Mouse (Mus musculus): ENCODE data around the gene Adam12. TPM values are rescaled to one million over a fixed set of nuclear protein-coding genes. Genes with fewer than 3 reads are reported as not detected.

Gene Adam12
- total and polyA plus RNA-seq, 2 experiments: 0.28 TPM

GRCm38 (mm10) chr7:133946757-133947345 lies 285.1 kb downstream of the Adam12 start:
- no peak for DNase-seq (ENCODE audit: extremely low read depth, low read depth, low spot score)
- 68% methylated on average over 2 of the region's 2 CpGs for WGBS
- no peak overlapping the region for H3K4me3 ChIP-seq (ENCODE audit: insufficient read depth, low read depth, low read length)

DNA sequence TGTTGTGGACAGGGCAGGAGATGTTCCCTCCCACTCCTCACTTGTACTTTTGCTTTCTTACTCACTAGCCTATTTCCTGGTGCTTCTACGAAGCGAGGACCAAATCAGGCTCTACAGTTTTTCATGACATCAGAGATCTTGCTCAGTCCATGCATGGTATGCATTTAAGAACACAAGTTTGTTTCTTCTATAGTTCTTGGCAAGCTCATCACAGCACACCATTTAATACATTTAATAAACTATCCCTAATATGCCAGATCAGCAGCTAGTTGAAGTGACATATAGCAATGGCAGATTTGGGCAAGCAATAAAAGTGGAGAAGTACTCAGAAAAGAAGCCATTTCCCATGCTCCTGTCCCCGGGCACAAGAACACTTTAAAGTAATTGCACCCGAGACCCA lies 285.8 kb downstream of the Adam12 start:
- Histone ChIP-seq H3K9ac (ENCODE audit: low read depth, low read length) (no peak overlapping the region), H3K36me3 (ENCODE audit: control insufficient read depth, insufficient read depth, low read length) (no peaks in the 10 kb centered on the region), H3K79me2 (ENCODE audit: control insufficient read depth, insufficient read depth, low read length) (no peaks in the 10 kb centered on the region), H3K4me1 (ENCODE audit: control insufficient read depth, insufficient read depth, low read length) (no peaks in the 10 kb centered on the region), H3K27ac (replicated peaks; ENCODE audit: insufficient read depth, low read depth, low read length) (no peak overlapping the region), H3K27me3 (ENCODE audit: control insufficient read depth, insufficient read depth, low read length) (no peaks in the 10 kb centered on the region), H3K4me3 (ENCODE audit: insufficient read depth, low read depth, low read length) (no peak overlapping the region)
- 75% methylated on average over 4 of the region's 4 CpGs for WGBS
- DNase-seq (ENCODE audit: extremely low read depth, low read depth, low spot score): no peak
- no peak for TF ChIP-seq POLR2A (IDR thresholded peaks at IDR 0.05; ENCODE audit: extremely low read depth, insufficient read depth, low read length)

More at GRCm38 (mm10) chr7:133946757-133947345, 285.1 kb downstream of the Adam12 start:
- H3K27me3 ChIP-seq (ENCODE audit: control insufficient read depth, insufficient read depth, low read length): no peaks in the 10 kb centered on the region
- TF ChIP-seq POLR2A (IDR thresholded peaks at IDR 0.05; ENCODE audit: extremely low read depth, insufficient read depth, low read length): no peak
- TF ChIP-seq CTCF (IDR thresholded peaks at IDR 0.05; ENCODE audit: low read depth, low read length): no peak
- no peak overlapping the region for H3K9ac ChIP-seq (ENCODE audit: low read depth, low read length)
- H3K79me2 ChIP-seq (ENCODE audit: control insufficient read depth, insufficient read depth, low read length): no peaks in the 10 kb centered on the region
- no peaks in the 10 kb centered on the region for H3K36me3 ChIP-seq (ENCODE audit: control insufficient read depth, insufficient read depth, low read length)
- no peaks in the 10 kb centered on the region for H3K4me1 ChIP-seq (ENCODE audit: control insufficient read depth, insufficient read depth, low read length)
- no peak overlapping the region for H3K27ac ChIP-seq (replicated peaks; ENCODE audit: insufficient read depth, low read depth, low read length)

- TF ChIP-seq CTCF (IDR thresholded peaks at IDR 0.05; ENCODE audit: low read depth, low read length) (no peak), POLR2A (IDR thresholded peaks at IDR 0.05; ENCODE audit: extremely low read depth, insufficient read depth, low read length) (no peak)
- Histone ChIP-seq H3K27me3 (ENCODE audit: control insufficient read depth, insufficient read depth, low read length) (no peaks in the 10 kb centered on the region; the same call in 1 of the 2 replicates), H3K4me3 (ENCODE audit: insufficient read depth, low read depth, low read length) (no peak overlapping the region), H3K36me3 (ENCODE audit: control insufficient read depth, insufficient read depth, low read length) (no peaks in the 10 kb centered on the region), H3K4me1 (ENCODE audit: control insufficient read depth, insufficient read depth, low read length) (no peaks in the 10 kb centered on the region), H3K79me2 (ENCODE audit: control insufficient read depth, insufficient read depth, low read length) (no peaks in the 10 kb centered on the region), H3K27ac (replicated peaks; ENCODE audit: insufficient read depth, low read depth, low read length) (no peak overlapping the region), H3K9ac (ENCODE audit: low read depth, low read length) (no peak overlapping the region)
- WGBS: 73% methylated on average over 4 of the region's 4 CpGs
- peak; percentile 13 for DNase-seq (ENCODE audit: extremely low read depth, low read depth, low spot score)
These were observed 291.5 kb downstream of the Adam12 start for GRCm38 (mm10) chr7:133940405-133940804.

DNA sequence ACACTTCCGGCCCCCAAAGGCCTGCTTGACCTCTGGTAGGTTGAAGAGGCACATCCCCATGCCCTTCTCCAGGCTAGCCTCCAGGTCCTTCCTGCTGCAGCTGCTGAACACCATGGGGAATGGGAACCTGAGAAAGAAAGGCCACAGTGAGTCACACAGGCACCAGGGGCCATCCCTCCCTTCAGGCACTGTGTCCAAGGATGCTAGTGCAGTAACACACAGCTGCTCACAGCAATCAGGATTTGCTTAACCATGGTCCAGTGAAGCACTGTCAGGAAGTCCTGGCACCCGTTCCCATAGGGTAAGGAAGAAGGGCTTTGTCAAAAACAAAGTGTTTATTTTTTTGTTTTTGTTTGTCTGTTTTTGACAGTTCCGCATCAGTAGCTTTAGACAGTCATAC lies 294.5 kb downstream of the Adam12 start:
- Histone ChIP-seq H3K4me1 (ENCODE audit: control insufficient read depth, insufficient read depth, low read length) (no peaks in the 10 kb centered on the region), H3K4me3 (ENCODE audit: insufficient read depth, low read depth, low read length) (no peak overlapping the region), H3K36me3 (ENCODE audit: control insufficient read depth, insufficient read depth, low read length) (no peaks in the 10 kb centered on the region), H3K27me3 (ENCODE audit: control insufficient read depth, insufficient read depth, low read length) (no peaks in the 10 kb centered on the region; the same call in 1 of the 2 replicates), H3K27ac (replicated peaks; ENCODE audit: insufficient read depth, low read depth, low read length) (no peak overlapping the region), H3K79me2 (ENCODE audit: control insufficient read depth, insufficient read depth, low read length) (no peaks in the 10 kb centered on the region), H3K9ac (ENCODE audit: low read depth, low read length) (no peak overlapping the region)
- WGBS: 85% methylated on average over 3 of the region's 3 CpGs
- no peak for TF ChIP-seq CTCF (IDR thresholded peaks at IDR 0.05; ENCODE audit: low read depth, low read length)
- no peak for TF ChIP-seq POLR2A (IDR thresholded peaks at IDR 0.05; ENCODE audit: extremely low read depth, insufficient read depth, low read length)
- no peak for DNase-seq (ENCODE audit: extremely low read depth, low read depth, low spot score)

GRCm38 (mm10) chr7:133936377-133936776 lies 295.6 kb downstream of the Adam12 start:
- Histone ChIP-seq H3K4me1 (ENCODE audit: control insufficient read depth, insufficient read depth, low read length) (no peaks in the 10 kb centered on the region), H3K9ac (ENCODE audit: low read depth, low read length) (no peak overlapping the region), H3K27me3 (ENCODE audit: control insufficient read depth, insufficient read depth, low read length) (no peaks in the 10 kb centered on the region; the same call in 1 of the 2 replicates), H3K79me2 (ENCODE audit: control insufficient read depth, insufficient read depth, low read length) (no peaks in the 10 kb centered on the region), H3K27ac (replicated peaks; ENCODE audit: insufficient read depth, low read depth, low read length) (no peak overlapping the region), H3K4me3 (ENCODE audit: insufficient read depth, low read depth, low read length) (no peak overlapping the region), H3K36me3 (ENCODE audit: control insufficient read depth, insufficient read depth, low read length) (no peaks in the 10 kb centered on the region)
- TF ChIP-seq CTCF (IDR thresholded peaks at IDR 0.05; ENCODE audit: low read depth, low read length) (no peak), POLR2A (IDR thresholded peaks at IDR 0.05; ENCODE audit: extremely low read depth, insufficient read depth, low read length) (no peak)
- no peak for DNase-seq (ENCODE audit: extremely low read depth, low read depth, low spot score)
- 74% methylated on average over 4 of the region's 4 CpGs for WGBS

- 80% methylated on average over 6 of the region's 6 CpGs for WGBS
- Histone ChIP-seq H3K4me3 (ENCODE audit: insufficient read depth, low read depth, low read length) (no peak overlapping the region), H3K36me3 (ENCODE audit: control insufficient read depth, insufficient read depth, low read length) (no peaks in the 10 kb centered on the region), H3K27ac (replicated peaks; ENCODE audit: insufficient read depth, low read depth, low read length) (no peak overlapping the region), H3K79me2 (ENCODE audit: control insufficient read depth, insufficient read depth, low read length) (no peaks in the 10 kb centered on the region), H3K4me1 (ENCODE audit: control insufficient read depth, insufficient read depth, low read length) (no peaks in the 10 kb centered on the region), H3K27me3 (ENCODE audit: control insufficient read depth, insufficient read depth, low read length) (no peaks in the 10 kb centered on the region), H3K9ac (ENCODE audit: low read depth, low read length) (no peak overlapping the region)
- peak; percentile 33 for DNase-seq (ENCODE audit: extremely low read depth, low read depth, low spot score)
- TF ChIP-seq CTCF (IDR thresholded peaks at IDR 0.05; ENCODE audit: low read depth, low read length): no peak
These were observed 298.6 kb downstream of the Adam12 start for GRCm38 (mm10) chr7:133933378-133933777.
